Mouse (Mus musculus): Measurements from ENCODE around the gene Catsper4.

GRCm38 (mm10) chr4:134252911-134253721, 25.9 kb upstream of the Catsper4 start:
- TF ChIP-seq POLR2A (IDR thresholded peaks at IDR 0.05; ENCODE audit: insufficient read depth, low read length) (no peak), CTCF (IDR thresholded peaks at IDR 0.05; ENCODE audit: low read depth, low read length) (no peak), EP300 (IDR thresholded peaks at IDR 0.05; ENCODE audit: insufficient read depth, low read depth, low read length) (no peak)

Measured in ES-Bruce4 (cell line).